Mouse (Mus musculus) bone marrow, adult 2 months (tissue): ENCODE data around the gene Fam47e.

ENCODE experiments used
- CTCF ChIP-seq: fragments of 200-500 bp; IDR thresholded peaks from 2 replicates; pipeline ENCODE4 v1.5.1; 2011; ENCODE audit warnings: low read length, control low read depth; ENCODE audit not compliant: control insufficient read depth, insufficient read depth
- POLR2A ChIP-seq: fragments of 200-500 bp; IDR thresholded peaks from 2 replicates; pipeline ENCODE4 v1.6.1; 2011; ENCODE audit warnings: low read depth, mild to moderate bottlenecking, control low read depth, low read length, borderline replicate concordance; ENCODE audit not compliant: control insufficient read depth

GRCm38 (mm10) chr5:92552611-92553010 lies 2.3 kb upstream of the Fam47e start:
- TF ChIP-seq CTCF = no peak
- TF ChIP-seq POLR2A = no peak
